Mouse (Mus musculus) hindbrain, embryonic 15.5 days (tissue): ENCODE results near the gene Ppm1f. TPM values are rescaled to one million over a fixed set of nuclear protein-coding genes. Genes with fewer than 3 reads are reported as not detected.
"Not testable (repeated sequence)": the region's sequence is repeated elsewhere in the genome, so short reads cannot be mapped to it uniquely, and the experiment has no call there.

Experiments used
- ATAC-seq: fragments of 200-750 bp; cut with Nextera tagmentation; 2 replicates; pipeline ENCODE4 v1.8.0; 2017; ENCODE audit warnings: low read depth, moderate number of reproducible peaks, moderate TSS enrichment; ENCODE audit not compliant: low FRiP score
- H3K27ac ChIP-seq: fragments of 300-500 bp; sonication (generic); replicated peaks from 2 replicates; pipeline ENCODE4 v1.5.1; 2015; ENCODE audit warnings: mild to moderate bottlenecking, inconsistent platforms
- H3K27me3 ChIP-seq: fragments of 300-500 bp; sonication (generic); 2 replicates; pipeline ENCODE4 v1.6.1; 2015; ENCODE audit warnings: control low read depth, inconsistent platforms
- H3K36me3 ChIP-seq: fragments of 300-500 bp; sonication (generic); 2 replicates; pipeline ENCODE4 v1.6.1; 2015; ENCODE audit warnings: control low read depth, inconsistent platforms
- H3K4me1 ChIP-seq: fragments of 300-500 bp; sonication (generic); replicated peaks from 2 replicates; pipeline ENCODE4 v1.6.1; 2015; ENCODE audit warnings: control low read depth, inconsistent platforms
- H3K4me2 ChIP-seq: fragments of 300-500 bp; sonication (generic); 2 replicates; pipeline ENCODE4 v1.6.1; 2015; ENCODE audit warnings: moderate library complexity, mild to moderate bottlenecking, inconsistent platforms
- H3K4me3 ChIP-seq: fragments of 300-500 bp; sonication (generic); 2 replicates; pipeline ENCODE4 v1.5.1; 2015; ENCODE audit warnings: mild to moderate bottlenecking, inconsistent platforms
- H3K9ac ChIP-seq: fragments of 300-500 bp; sonication (generic); 2 replicates; pipeline ENCODE4 v1.6.1; 2015; ENCODE audit warnings: inconsistent platforms
- H3K9me3 ChIP-seq: fragments of 300-500 bp; sonication (generic); 2 replicates; pipeline ENCODE4 v1.6.1; 2016; ENCODE audit warnings: control low read depth, inconsistent platforms
- WGBS: fragments of 180-500 bp; shearing (Covaris S2); methylation state at CpG from one replicate; pipeline ENCODE4 v1.1.7; 2015; 5-methylcytosine and 5-hydroxymethylcytosine counted together
- polyA plus RNA-seq: library from polyadenylated mRNA; unstranded; fragments of >200 nt; fragmentation: Nextera tagmentation; extraction: Ambion mirVana; gene quantifications from 2 replicates; pipeline ENCODE4 v1.2.1, GENCODE M21; 2015

The Ppm1f gene
- polyA plus RNA-seq, 1 experiment from 2014 or later: 27.6 TPM

- Histone ChIP-seq H3K4me1 (no peaks in the 10 kb centered on the region), H3K27ac (no peak overlapping the region), H3K36me3 (peaks cover 80% of the 10 kb centered on the region), H3K9ac (no peak overlapping the region), H3K4me3 (no peak overlapping the region), H3K27me3 (no peaks in the 10 kb centered on the region), H3K9me3 (no peaks in the 10 kb centered on the region), H3K4me2 (no peak overlapping the region)
- 92% methylated on average over 7 of the region's 7 CpGs for WGBS
- ATAC-seq: no peak
Measured at GRCm38 (mm10) chr16:16918441-16919117, 22.3 kb downstream of the Ppm1f start.

GRCm38 (mm10) chr16:16921021-16921435, 24.8 kb downstream of the Ppm1f start:
- 77% methylated on average over 3 of the region's 3 CpGs for WGBS
- Histone ChIP-seq H3K4me1 (no peaks in the 10 kb centered on the region), H3K4me3 (no peak overlapping the region), H3K27me3 (no peaks in the 10 kb centered on the region), H3K27ac (no peak overlapping the region), H3K9ac (no peak overlapping the region), H3K36me3 (peaks cover 75% of the 10 kb centered on the region), H3K9me3 (no peaks in the 10 kb centered on the region), H3K4me2 (no peak overlapping the region)
- ATAC-seq: peak; percentile 24; the same call in 1 of the 2 replicates

- 93% methylated on average over 3 of the region's 3 CpGs for WGBS
- Histone ChIP-seq H3K9ac (no peak overlapping the region), H3K9me3 (no peaks in the 10 kb centered on the region), H3K4me2 (no peak overlapping the region), H3K27ac (no peak overlapping the region), H3K36me3 (peaks cover 44% of the 10 kb centered on the region), H3K4me1 (no peaks in the 10 kb centered on the region), H3K4me3 (no peak overlapping the region), H3K27me3 (no peaks in the 10 kb centered on the region)
- ATAC-seq: no peak
Measured at GRCm38 (mm10) chr16:16924481-16924880, 28.2 kb downstream of the Ppm1f start.

GRCm38 (mm10) chr16:16926536-16926935, 30.3 kb downstream of the Ppm1f start:
- Histone ChIP-seq H3K4me2 (no peak overlapping the region), H3K4me3 (no peak overlapping the region), H3K9ac (no peak overlapping the region), H3K27ac (no peak overlapping the region), H3K27me3 (no peaks in the 10 kb centered on the region), H3K4me1 (no peaks in the 10 kb centered on the region), H3K9me3 (no peaks in the 10 kb centered on the region), H3K36me3 (peaks cover 31% of the 10 kb centered on the region)
- 53% methylated on average over 5 of the region's 5 CpGs for WGBS
- ATAC-seq: no peak

- H3K4me2 ChIP-seq, H3K4me3 ChIP-seq, H3K27me3 ChIP-seq, H3K9ac ChIP-seq, H3K27ac ChIP-seq, H3K9me3 ChIP-seq, H3K4me1 ChIP-seq: not testable (repeated sequence)
- peak; percentile 40; the same call in 1 of the 2 replicates for ATAC-seq
- WGBS: 68% methylated on average over 3 of the region's 3 CpGs
- H3K36me3 ChIP-seq: peaks cover 15% of the 10 kb centered on the region
Measured at GRCm38 (mm10) chr16:16928908-16929307, 32.6 kb downstream of the Ppm1f start.

- no peak overlapping the region for H3K27ac ChIP-seq
- H3K36me3 ChIP-seq: 0 out of 2 replicates have a peak, but pooled peaks cover 3% of the 10 kb centered on the region
- H3K4me3 ChIP-seq: no peak overlapping the region
- ATAC-seq: no peak
- no peaks in the 10 kb centered on the region for H3K4me1 ChIP-seq
- no peak overlapping the region for H3K9ac ChIP-seq
- 91% methylated on average over 3 of the region's 3 CpGs for WGBS
- H3K4me2 ChIP-seq: no peak overlapping the region
- no peaks in the 10 kb centered on the region for H3K27me3 ChIP-seq
- H3K9me3 ChIP-seq: no peaks in the 10 kb centered on the region
Measured at GRCm38 (mm10) chr16:16930326-16930725, 34.1 kb downstream of the Ppm1f start.

- peak; percentile 52 for ATAC-seq
- Histone ChIP-seq H3K4me2 (no peak overlapping the region), H3K4me1 (no peaks in the 10 kb centered on the region), H3K36me3 (no peaks in the 10 kb centered on the region), H3K27ac (no peak overlapping the region), H3K9me3 (no peaks in the 10 kb centered on the region), H3K4me3 (no peak overlapping the region), H3K27me3 (no peaks in the 10 kb centered on the region), H3K9ac (no peak overlapping the region)
- WGBS: 53% methylated on average over 5 of the region's 5 CpGs
Measured at GRCm38 (mm10) chr16:16930810-16931296, 34.6 kb downstream of the Ppm1f start.

- 94% methylated on average over 9 of the region's 9 CpGs for WGBS
Measured at GRCm38 (mm10) chr16:16939543-16939942, 43.3 kb downstream of the Ppm1f start.

GRCm38 (mm10) chr16:16941078-16941477, 44.8 kb downstream of the Ppm1f start:
- no peaks in the 10 kb centered on the region for H3K9me3 ChIP-seq
- ATAC-seq: peak; percentile 27; the same call in 1 of the 2 replicates
- 90% methylated on average over 2 of the region's 2 CpGs for WGBS

More at GRCm38 (mm10) chr16:16939543-16939942, 43.3 kb downstream of the Ppm1f start:
- Histone ChIP-seq H3K9ac (no peak overlapping the region), H3K36me3 (no peaks in the 10 kb centered on the region), H3K9me3 (no peaks in the 10 kb centered on the region), H3K27ac (no peak overlapping the region), H3K4me2 (no peak overlapping the region), H3K27me3 (no peaks in the 10 kb centered on the region), H3K4me1 (no peaks in the 10 kb centered on the region), H3K4me3 (no peak overlapping the region)
- no peak for ATAC-seq

GRCm38 (mm10) chr16:16958575-16958974, 62.3 kb downstream of the Ppm1f start:
- no peaks in the 10 kb centered on the region for H3K27me3 ChIP-seq
- 22% methylated on average over 4 of the region's 5 CpGs for WGBS
- no peaks in the 10 kb centered on the region for H3K9me3 ChIP-seq
- H3K9ac ChIP-seq: no peak overlapping the region
- no peak overlapping the region for H3K4me3 ChIP-seq
- H3K27ac ChIP-seq: no peak overlapping the region
- ATAC-seq: no peak
- no peaks in the 10 kb centered on the region for H3K36me3 ChIP-seq
- no peak overlapping the region for H3K4me2 ChIP-seq
- H3K4me1 ChIP-seq: no peaks in the 10 kb centered on the region

More at GRCm38 (mm10) chr16:16941078-16941477, 44.8 kb downstream of the Ppm1f start:
- no peak overlapping the region for H3K4me3 ChIP-seq
- H3K9ac ChIP-seq: no peak overlapping the region
- no peak overlapping the region for H3K27ac ChIP-seq
- no peaks in the 10 kb centered on the region for H3K4me1 ChIP-seq
- no peaks in the 10 kb centered on the region for H3K36me3 ChIP-seq
- H3K27me3 ChIP-seq: no peaks in the 10 kb centered on the region
- no peak overlapping the region for H3K4me2 ChIP-seq

- Histone ChIP-seq H3K9me3 (no peaks in the 10 kb centered on the region), H3K4me2 (no peak overlapping the region), H3K4me3 (no peak overlapping the region), H3K4me1 (no peaks in the 10 kb centered on the region), H3K27me3 (no peaks in the 10 kb centered on the region), H3K27ac (no peak overlapping the region), H3K36me3 (no peaks in the 10 kb centered on the region), H3K9ac (no peak overlapping the region)
- no peak for ATAC-seq
- WGBS: 87% methylated on average over 6 of the region's 6 CpGs
Measured at GRCm38 (mm10) chr16:16959907-16960306, 63.6 kb downstream of the Ppm1f start.

GRCm38 (mm10) chr16:16965149-16965548, 68.9 kb downstream of the Ppm1f start:
- no peak overlapping the region for H3K4me3 ChIP-seq
- H3K9ac ChIP-seq: no peak overlapping the region
- no peaks in the 10 kb centered on the region for H3K4me1 ChIP-seq
- H3K27ac ChIP-seq: no peak overlapping the region
- no peaks in the 10 kb centered on the region for H3K36me3 ChIP-seq
- H3K27me3 ChIP-seq: no peaks in the 10 kb centered on the region
- no peak for ATAC-seq
- no peaks in the 10 kb centered on the region for H3K9me3 ChIP-seq
- WGBS: 73% methylated on average over 1 of the region's 1 CpGs
- H3K4me2 ChIP-seq: no peak overlapping the region

- Histone ChIP-seq H3K27me3 (no peaks in the 10 kb centered on the region), H3K27ac (no peak overlapping the region), H3K4me3 (no peak overlapping the region), H3K36me3 (no peaks in the 10 kb centered on the region), H3K9me3 (no peaks in the 10 kb centered on the region), H3K4me1 (no peaks in the 10 kb centered on the region), H3K9ac (no peak overlapping the region), H3K4me2 (no peak overlapping the region)
- ATAC-seq: no peak
Measured at GRCm38 (mm10) chr16:16966290-16966689, 70.0 kb downstream of the Ppm1f start.
